Mouse (Mus musculus) neural tube, embryonic 13.5 days (tissue): Measurements from ENCODE around the gene Polr3b. TPM values are rescaled to one million over a fixed set of nuclear protein-coding genes. Genes with fewer than 3 reads are reported as not detected.

Source experiments
- ATAC-seq: fragments of 200-750 bp; cut with Nextera tagmentation; 2 replicates; pipeline ENCODE4 v1.8.0; 2017; ENCODE audit warnings: low read depth, mild to moderate bottlenecking, moderate TSS enrichment, moderate library complexity
- H3K27ac ChIP-seq: fragments of 300-500 bp; sonication (generic); replicated peaks from 2 replicates; pipeline ENCODE4 v1.5.1; 2015; ENCODE audit warnings: moderate library complexity, mild to moderate bottlenecking, inconsistent platforms
- H3K27me3 ChIP-seq: fragments of 300-500 bp; sonication (generic); 2 replicates; pipeline ENCODE4 v1.6.1; 2015; ENCODE audit warnings: mild to moderate bottlenecking, inconsistent platforms
- H3K36me3 ChIP-seq: fragments of 300-500 bp; sonication (generic); 2 replicates; pipeline ENCODE4 v1.6.1; 2015; ENCODE audit warnings: mild to moderate bottlenecking, inconsistent platforms
- H3K4me1 ChIP-seq: fragments of 300-500 bp; sonication (generic); replicated peaks from 2 replicates; pipeline ENCODE4 v1.6.1; 2015; ENCODE audit warnings: inconsistent platforms
- H3K4me2 ChIP-seq: fragments of 300-500 bp; sonication (generic); 2 replicates; pipeline ENCODE4 v1.6.1; 2015; ENCODE audit warnings: inconsistent platforms, mild to moderate bottlenecking, moderate library complexity
- H3K4me3 ChIP-seq: fragments of 300-500 bp; sonication (generic); 2 replicates; pipeline ENCODE4 v1.5.1; 2015; ENCODE audit warnings: mild to moderate bottlenecking, inconsistent platforms
- H3K9ac ChIP-seq: fragments of 300-500 bp; sonication (generic); 2 replicates; pipeline ENCODE4 v1.6.1; 2015; ENCODE audit warnings: moderate library complexity, mild to moderate bottlenecking, inconsistent platforms
- H3K9me3 ChIP-seq: fragments of 300-500 bp; sonication (generic); 2 replicates; pipeline ENCODE4 v1.6.1; 2016; ENCODE audit warnings: inconsistent platforms
- WGBS: fragments of 180-500 bp; shearing (Covaris S2); methylation state at CpG from one replicate; pipeline ENCODE4 v1.1.7; 2015; 5-methylcytosine and 5-hydroxymethylcytosine counted together
- polyA plus RNA-seq: library from polyadenylated mRNA; unstranded; fragments of >200 nt; fragmentation: Nextera tagmentation; extraction: Ambion mirVana; gene quantifications from 2 replicates; pipeline ENCODE4 v1.2.1, GENCODE M21; 2015

Polr3b gene
- polyA plus RNA-seq, 1 experiment from 2014 or later, result 15.7 TPM

DNA sequence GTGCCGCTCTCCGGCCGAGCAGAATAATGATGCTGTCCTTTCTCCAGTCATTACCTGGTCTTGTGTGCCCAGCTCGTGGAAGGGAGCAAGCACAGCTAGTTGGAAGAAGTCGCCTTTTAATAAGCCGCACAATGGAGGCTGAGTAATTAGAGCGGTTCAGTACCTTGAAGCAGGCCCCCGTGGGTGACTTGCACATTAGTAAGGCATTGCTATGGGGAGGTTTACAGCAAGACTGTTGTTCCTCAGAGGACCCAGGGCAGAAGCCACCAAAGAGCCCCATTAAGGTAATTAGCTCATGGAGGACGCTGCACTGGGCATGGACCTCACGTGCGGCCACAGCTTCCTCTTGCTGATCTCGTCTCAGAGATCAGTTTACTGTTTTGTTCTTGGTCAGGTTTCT is 100.6 kb downstream of the Polr3b start:
- Histone ChIP-seq H3K9me3 (no peaks in the 10 kb centered on the region), H3K27ac (peak overlapping the region; percentile 40; the same call in 1 of the 2 replicates), H3K36me3 (peaks cover 53% of the 10 kb centered on the region), H3K27me3 (no peaks in the 10 kb centered on the region), H3K9ac (no peak overlapping the region), H3K4me1 (peaks cover 16% of the 10 kb centered on the region; the same call in 1 of the 2 replicates), H3K4me2 (no peak overlapping the region), H3K4me3 (no peak overlapping the region)
- ATAC-seq, result 0 out of 2 replicates have a peak, but pooled peaks have one; percentile 25
- 62% methylated on average over 12 of the region's 12 CpGs for WGBS

DNA sequence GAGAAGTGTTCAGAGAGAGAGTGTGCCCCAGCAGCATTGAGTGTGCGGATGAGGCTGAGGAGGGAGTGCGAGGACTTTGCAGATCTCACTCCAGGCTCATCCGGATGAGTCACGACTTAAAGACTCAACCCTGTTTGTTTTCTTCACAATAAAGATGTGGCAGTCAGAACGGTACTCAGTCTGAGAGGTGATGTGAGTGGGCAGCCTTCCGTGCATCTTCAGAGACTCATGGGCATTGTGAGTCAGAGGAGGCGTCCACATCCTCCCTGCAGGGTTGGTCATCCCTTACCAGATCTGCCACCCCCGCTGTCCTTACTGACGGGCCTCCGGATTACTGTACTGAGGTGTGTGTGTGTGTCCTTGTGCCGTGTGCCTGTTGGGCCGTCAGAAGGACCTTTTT is 104.9 kb downstream of the Polr3b start:
- Histone ChIP-seq H3K27ac (no peak overlapping the region), H3K4me3 (no peak overlapping the region), H3K27me3 (no peaks in the 10 kb centered on the region), H3K9me3 (no peaks in the 10 kb centered on the region), H3K4me1 (peaks cover 10% of the 10 kb centered on the region; the same call in 1 of the 2 replicates), H3K9ac (no peak overlapping the region), H3K36me3 (peaks cover 32% of the 10 kb centered on the region), H3K4me2 (no peak overlapping the region)
- no peak for ATAC-seq
- WGBS, result 94% methylated on average over 12 of the region's 12 CpGs

- no peak for ATAC-seq
- WGBS, result 83% methylated on average over 4 of the region's 4 CpGs
- Histone ChIP-seq H3K4me1 (peaks cover 4% of the 10 kb centered on the region; the same call in 1 of the 2 replicates), H3K27me3 (no peaks in the 10 kb centered on the region), H3K9me3 (no peaks in the 10 kb centered on the region), H3K4me3 (no peak overlapping the region), H3K36me3 (peaks cover 27% of the 10 kb centered on the region), H3K4me2 (no peak overlapping the region), H3K9ac (no peak overlapping the region), H3K27ac (no peak overlapping the region)
Observed at GRCm38 (mm10) chr10:84727760-84728159, 105.7 kb downstream of the Polr3b start.

DNA sequence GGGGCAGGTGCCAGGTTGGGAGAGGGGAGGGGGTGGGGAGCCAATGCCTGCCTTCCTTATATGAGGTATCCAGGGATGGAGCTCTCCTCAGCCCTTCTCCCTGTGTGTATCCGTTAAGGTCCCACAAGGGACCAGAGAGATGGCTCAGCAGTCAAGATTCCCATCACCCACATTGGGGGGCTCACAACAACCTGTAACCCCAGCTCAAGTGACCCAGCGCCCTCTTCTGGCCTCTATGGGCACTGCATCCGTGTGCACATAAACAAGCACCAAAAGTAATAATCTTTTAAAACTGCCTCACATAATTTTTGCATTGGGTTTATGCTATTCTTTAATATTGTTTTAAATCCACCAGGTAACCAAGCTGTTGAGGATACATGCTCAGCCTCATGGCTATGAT is 108.0 kb downstream of the Polr3b start:
- Histone ChIP-seq H3K27me3 (no peaks in the 10 kb centered on the region), H3K9me3 (no peaks in the 10 kb centered on the region)
- 86% methylated on average over 3 of the region's 3 CpGs for WGBS

GRCm38 (mm10) chr10:84730956-84731355 is 108.9 kb downstream of the Polr3b start:
- H3K4me2 ChIP-seq, result no peak overlapping the region
- H3K9ac ChIP-seq, result no peak overlapping the region
- no peaks in the 10 kb centered on the region; the same call in 1 of the 2 replicates for H3K4me1 ChIP-seq
- WGBS, result 84% methylated on average over 9 of the region's 9 CpGs
- no peak overlapping the region for H3K4me3 ChIP-seq
- H3K9me3 ChIP-seq, result no peaks in the 10 kb centered on the region
- ATAC-seq, result no peak
- no peaks in the 10 kb centered on the region for H3K27me3 ChIP-seq
- H3K27ac ChIP-seq, result no peak overlapping the region
- peaks cover 16% of the 10 kb centered on the region for H3K36me3 ChIP-seq

More for the DNA sequence above, 108.0 kb downstream of the Polr3b start:
- ATAC-seq, result no peak
- no peak overlapping the region for H3K4me2 ChIP-seq
- H3K4me3 ChIP-seq, result no peak overlapping the region
- H3K27ac ChIP-seq, result no peak overlapping the region
- H3K36me3 ChIP-seq, result peaks cover 25% of the 10 kb centered on the region
- H3K9ac ChIP-seq, result no peak overlapping the region
- H3K4me1 ChIP-seq, result no peaks in the 10 kb centered on the region; the same call in 1 of the 2 replicates

GRCm38 (mm10) chr10:84733511-84733910 is 111.4 kb downstream of the Polr3b start:
- no peaks in the 10 kb centered on the region for H3K9me3 ChIP-seq
- H3K27me3 ChIP-seq, result no peaks in the 10 kb centered on the region
- WGBS, result 61% methylated on average over 6 of the region's 6 CpGs
- no peak overlapping the region for H3K9ac ChIP-seq
- H3K27ac ChIP-seq, result no peak overlapping the region
- H3K4me3 ChIP-seq, result no peak overlapping the region
- H3K4me1 ChIP-seq, result no peaks in the 10 kb centered on the region; the same call in 1 of the 2 replicates
- no peak for ATAC-seq
- no peak overlapping the region for H3K4me2 ChIP-seq
- no peaks in the 10 kb centered on the region for H3K36me3 ChIP-seq

DNA sequence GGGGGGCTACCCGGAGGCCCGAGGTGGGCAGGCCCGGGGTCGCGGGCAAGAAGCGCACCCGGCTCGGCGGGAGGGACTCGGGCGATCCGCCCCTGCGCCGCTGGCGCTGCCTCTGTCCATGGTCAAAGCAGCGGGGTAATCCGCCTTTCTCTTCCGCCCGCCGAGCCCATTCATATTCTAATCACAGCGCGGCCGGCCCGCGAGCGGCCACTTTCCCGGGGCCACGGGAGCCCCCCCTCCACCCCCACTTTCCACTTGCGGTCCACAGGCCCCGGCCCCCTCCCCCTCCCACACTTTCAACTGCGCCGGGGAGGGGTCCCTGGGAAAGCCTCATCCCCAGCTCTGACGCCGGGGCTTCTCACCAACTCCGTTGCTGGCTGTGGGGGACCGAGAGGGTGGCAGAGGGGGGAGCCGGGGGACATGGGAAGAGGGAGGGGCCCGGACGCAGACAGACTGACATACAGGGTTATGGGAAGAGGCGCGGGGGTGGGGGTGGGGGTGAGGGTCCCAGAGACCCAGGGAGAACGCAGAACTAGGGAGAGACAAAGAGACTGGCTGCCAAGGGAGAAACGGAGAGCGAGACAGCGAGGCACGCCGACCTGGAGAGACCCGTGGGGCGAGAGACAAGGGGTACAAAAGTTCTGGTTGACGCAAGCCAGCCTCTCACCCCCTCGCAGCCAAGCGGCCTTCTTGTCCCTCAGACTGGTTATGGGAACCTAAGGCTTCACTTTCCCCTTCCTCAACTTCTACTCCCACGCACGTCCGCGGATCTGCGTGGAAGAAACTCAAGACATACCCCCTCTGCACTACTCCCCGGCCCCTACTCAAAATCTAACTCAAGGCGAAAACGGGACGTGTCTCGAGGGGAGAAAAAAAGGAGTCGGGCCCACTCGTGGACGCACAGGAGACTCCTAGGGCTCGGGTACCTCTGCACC is 133.0 kb downstream of the Polr3b start:
- H3K4me3 ChIP-seq, result peak overlapping the region; percentile 47
- ATAC-seq, result peak; percentile 65

DNA sequence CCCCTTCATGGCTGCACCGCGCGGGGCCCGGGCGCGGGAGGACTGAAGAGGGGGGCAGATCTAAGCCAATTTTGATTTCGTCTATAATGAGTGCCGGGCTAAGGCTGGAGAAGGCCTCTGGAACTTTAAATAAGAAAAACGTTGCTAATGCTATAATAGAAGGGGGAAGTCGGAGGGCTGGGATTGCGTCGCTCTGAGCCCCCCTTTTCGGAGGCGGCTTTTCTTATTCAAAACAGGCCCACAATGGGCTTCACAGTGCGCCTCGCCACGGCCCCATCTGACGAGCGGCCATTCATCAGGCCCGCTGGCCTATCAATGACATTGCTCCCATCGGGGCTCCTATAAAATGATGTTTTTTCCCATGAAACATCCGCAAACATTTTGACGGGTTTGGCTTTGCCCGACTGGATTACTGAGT is 133.7 kb downstream of the Polr3b start, which contains the start of gene Rfx4:
Gene Rfx4, plus strand, starts transcription at position 277 of the 418 bp plus-strand sequence.
- 2% methylated on average over 24 of the region's 24 CpGs for WGBS
- Histone ChIP-seq H3K27me3 (peaks cover 76% of the 10 kb centered on the region), H3K27ac (peak within 1 kb of the TSS; percentile 91), H3K36me3 (no peaks in the 10 kb centered on the region), H3K9me3 (no peaks in the 10 kb centered on the region), H3K4me3 (peak within 1 kb of the TSS; percentile 47), H3K4me2 (peak within 1 kb of the TSS; percentile 77), H3K4me1 (peaks cover 61% of the 10 kb centered on the region), H3K9ac (peak within 1 kb of the TSS; percentile 73)
- ATAC-seq, result peak; percentile 64

More for the DNA sequence above, 133.0 kb downstream of the Polr3b start:
- H3K9me3 ChIP-seq, result no peaks in the 10 kb centered on the region
- H3K9ac ChIP-seq, result peak overlapping the region; percentile 73
- H3K4me1 ChIP-seq, result peaks cover 54% of the 10 kb centered on the region
- peaks cover 70% of the 10 kb centered on the region for H3K27me3 ChIP-seq
- H3K27ac ChIP-seq, result peak overlapping the region; percentile 91
- 1% methylated on average over 66 of the region's 66 CpGs for WGBS
- peak overlapping the region; percentile 77 for H3K4me2 ChIP-seq
- H3K36me3 ChIP-seq, result no peaks in the 10 kb centered on the region

GRCm38 (mm10) chr10:84756435-84757095 is 134.5 kb downstream of the Polr3b start:
- Histone ChIP-seq H3K9me3 (no peaks in the 10 kb centered on the region), H3K4me2 (peak overlapping the region; percentile 77), H3K27me3 (peaks cover 77% of the 10 kb centered on the region), H3K36me3 (no peaks in the 10 kb centered on the region), H3K4me3 (peak overlapping the region; percentile 47), H3K9ac (peak overlapping the region; percentile 73), H3K4me1 (peaks cover 62% of the 10 kb centered on the region), H3K27ac (peak overlapping the region; percentile 91)
- no peak for ATAC-seq
- under 1% methylated on average over 42 of the region's 42 CpGs for WGBS

DNA sequence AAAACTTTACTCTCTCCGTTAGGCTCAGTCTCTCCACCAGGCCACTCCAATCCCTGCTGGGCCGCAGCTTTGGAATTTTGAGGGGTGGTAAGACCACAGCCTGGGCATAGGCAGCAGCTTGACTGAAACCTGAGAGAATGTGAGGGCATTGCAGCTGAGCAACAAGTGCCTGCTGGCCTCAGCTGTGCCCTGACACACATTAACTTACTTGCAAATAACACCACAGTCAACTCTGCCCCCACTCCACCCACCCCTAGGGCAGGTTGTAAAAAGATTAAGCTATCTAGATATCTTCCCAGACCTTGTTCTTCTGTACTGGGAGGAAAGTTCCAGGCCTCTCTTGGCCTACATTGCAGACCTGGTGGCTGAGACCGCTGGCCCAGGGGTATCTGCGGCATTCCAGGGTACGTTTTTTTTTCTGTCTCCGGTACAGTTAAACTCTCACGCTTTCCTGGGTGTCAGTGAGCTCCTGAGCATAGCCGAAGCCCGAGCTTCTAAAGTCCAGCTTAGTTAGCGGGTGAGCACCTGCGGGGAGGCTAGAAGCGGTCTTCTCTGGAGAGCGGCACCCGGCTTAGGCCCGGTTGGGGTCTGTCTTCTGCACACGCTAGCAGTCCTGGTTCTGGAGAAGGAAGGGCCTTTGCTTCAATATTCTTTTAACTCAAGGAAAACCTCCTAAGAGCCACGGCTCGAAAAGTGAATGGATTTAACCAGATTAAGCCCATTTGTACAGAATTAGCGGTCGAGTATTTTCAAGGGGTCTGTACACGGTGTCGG is 135.5 kb downstream of the Polr3b start:
- no peaks in the 10 kb centered on the region for H3K36me3 ChIP-seq
- H3K27me3 ChIP-seq, result peaks cover 76% of the 10 kb centered on the region
- H3K4me1 ChIP-seq, result peaks cover 71% of the 10 kb centered on the region
- H3K4me3 ChIP-seq, result peak overlapping the region; percentile 47
- peak overlapping the region; percentile 73 for H3K9ac ChIP-seq
- peak overlapping the region; percentile 77 for H3K4me2 ChIP-seq
- ATAC-seq, result no peak
- WGBS, result 3% methylated on average over 22 of the region's 22 CpGs
- no peaks in the 10 kb centered on the region for H3K9me3 ChIP-seq
- H3K27ac ChIP-seq, result peak overlapping the region; percentile 91

DNA sequence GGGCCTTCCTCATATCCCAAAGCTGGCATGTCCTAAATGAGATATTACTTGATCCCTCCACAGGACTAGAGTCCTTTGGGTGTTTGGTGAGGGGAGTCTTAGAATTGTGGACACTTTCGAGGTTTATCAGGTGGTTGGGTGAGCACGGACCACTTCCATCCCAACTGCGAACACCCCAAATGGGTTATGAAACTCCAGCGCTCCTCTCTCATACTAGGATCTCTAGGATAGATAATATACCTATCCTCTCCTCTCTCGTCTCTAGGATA is 136.0 kb downstream of the Polr3b start:
- Histone ChIP-seq H3K27me3 (peaks cover 71% of the 10 kb centered on the region), H3K4me1 (peaks cover 75% of the 10 kb centered on the region), H3K4me2 (peak overlapping the region; percentile 77), H3K9me3 (no peaks in the 10 kb centered on the region), H3K27ac (no peak overlapping the region), H3K4me3 (peak overlapping the region; percentile 47), H3K36me3 (no peaks in the 10 kb centered on the region), H3K9ac (peak overlapping the region; percentile 73)
- ATAC-seq, result no peak
- 5% methylated on average over 5 of the region's 5 CpGs for WGBS
